Mouse (Mus musculus): Measurements from ENCODE around the gene St3gal3.

Gene St3gal3

GRCm38 (mm10) chr4:117984993-117985587 lies 149.6 kb downstream of the St3gal3 start:
- no peak for DNase-seq (ENCODE audit: low spot score)

DNA sequence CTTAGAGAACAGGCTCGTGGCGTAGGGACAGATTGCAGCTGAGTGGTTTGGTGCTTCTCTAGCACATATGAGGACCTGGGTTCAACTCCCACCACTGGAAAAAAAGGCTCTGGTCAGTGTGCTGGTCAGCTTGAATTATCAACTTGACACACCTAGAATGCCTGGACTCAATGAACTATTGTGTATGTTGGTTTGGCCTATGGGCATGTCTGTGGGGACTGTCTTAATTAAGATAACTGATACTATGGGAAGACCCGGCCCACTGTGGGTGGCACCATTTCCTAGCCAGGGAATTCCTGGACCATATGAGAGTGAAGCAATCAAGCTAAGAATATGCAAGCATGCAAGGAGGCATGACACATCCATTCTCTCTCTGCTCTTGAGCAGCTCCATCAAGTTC lies 150.5 kb downstream of the St3gal3 start:
- DNase-seq (ENCODE audit: low spot score) = no peak

GRCm38 (mm10) chr4:117982706-117983105 lies 152.0 kb downstream of the St3gal3 start:
- peak; percentile 15 for DNase-seq (ENCODE audit: low spot score)

DNA sequence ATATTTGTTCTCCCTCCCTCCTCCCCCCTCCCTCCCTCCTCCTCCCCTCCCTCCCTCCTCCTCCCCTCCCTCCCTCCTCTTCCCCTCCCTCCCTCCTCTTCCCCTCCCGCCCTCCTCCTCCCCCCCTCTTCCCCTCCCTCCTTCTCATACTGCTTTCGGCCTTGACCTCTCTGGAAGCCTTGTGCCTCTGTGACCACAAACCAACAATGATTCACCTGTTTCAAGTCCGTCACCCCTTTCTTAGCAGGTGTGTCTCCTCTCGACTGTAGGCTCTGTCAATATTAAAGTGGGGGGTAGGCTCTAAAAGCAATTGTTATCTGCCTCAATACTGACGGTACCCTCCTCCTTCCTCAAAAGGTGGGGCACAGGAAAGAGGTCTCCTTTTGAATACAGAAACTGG lies 153.2 kb downstream of the St3gal3 start:
- no peak for DNase-seq (ENCODE audit: low spot score)

DNA sequence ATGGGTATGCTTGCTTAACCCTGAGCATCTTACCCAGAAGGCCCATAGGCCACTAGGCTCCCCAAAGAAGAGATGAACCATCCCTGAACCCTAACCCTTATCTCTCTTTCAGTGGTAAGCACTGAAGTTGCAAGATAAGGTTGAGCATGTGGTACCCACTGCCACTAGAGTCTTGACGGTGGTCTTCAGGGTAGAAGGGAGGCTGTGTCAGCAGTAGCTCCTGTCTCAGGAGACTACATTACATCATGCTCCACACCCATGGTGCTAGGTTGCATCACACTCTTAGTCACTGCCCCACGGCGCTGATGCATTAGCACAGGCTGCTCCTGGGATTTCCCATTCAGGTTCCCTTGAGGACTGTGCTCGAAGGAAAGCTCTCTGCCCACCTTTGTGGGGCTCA lies 154.6 kb downstream of the St3gal3 start:
- no peak for DNase-seq (ENCODE audit: low spot score)

DNA sequence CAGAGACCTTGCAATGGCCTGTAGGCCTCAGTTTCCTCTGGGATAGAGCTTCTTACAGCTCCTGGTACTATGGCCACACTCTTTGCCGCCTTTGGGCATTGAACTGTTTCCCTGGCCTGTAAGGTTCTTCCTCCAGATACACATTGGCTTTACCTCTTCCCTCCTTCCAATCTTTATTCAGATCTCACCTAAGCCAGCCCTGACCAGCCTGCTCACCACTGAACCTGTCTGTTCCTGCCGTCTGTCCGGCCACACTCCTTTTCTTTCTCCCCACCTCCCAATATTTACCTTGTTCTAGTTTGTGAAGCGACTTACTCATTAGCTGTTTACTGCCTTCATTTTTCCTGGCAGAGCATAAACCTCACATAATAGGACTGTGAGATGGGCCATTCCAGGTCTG lies 155.5 kb downstream of the St3gal3 start:
- no peak for DNase-seq (ENCODE audit: low spot score)

DNA sequence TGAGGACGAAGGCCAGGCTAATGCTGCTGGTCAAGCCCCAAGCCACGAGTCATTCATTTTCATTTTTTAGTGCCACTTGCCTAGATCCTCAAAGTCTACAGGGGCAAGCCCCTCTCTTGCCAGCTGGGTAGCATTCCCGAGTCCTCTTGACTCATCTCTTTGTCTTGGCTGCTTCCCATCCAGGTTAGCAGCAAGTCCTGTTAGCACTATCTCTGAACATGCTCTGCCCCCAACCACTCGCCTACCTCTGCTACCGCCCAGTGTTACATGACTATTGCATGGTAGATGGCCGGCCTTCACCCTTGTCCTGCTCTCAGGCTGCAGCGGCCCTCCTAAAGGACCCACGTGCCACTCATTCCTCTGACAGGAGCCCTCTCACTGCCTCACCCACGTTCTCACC lies 156.4 kb downstream of the St3gal3 start:
- DNase-seq (ENCODE audit: low spot score) = no peak

DNA sequence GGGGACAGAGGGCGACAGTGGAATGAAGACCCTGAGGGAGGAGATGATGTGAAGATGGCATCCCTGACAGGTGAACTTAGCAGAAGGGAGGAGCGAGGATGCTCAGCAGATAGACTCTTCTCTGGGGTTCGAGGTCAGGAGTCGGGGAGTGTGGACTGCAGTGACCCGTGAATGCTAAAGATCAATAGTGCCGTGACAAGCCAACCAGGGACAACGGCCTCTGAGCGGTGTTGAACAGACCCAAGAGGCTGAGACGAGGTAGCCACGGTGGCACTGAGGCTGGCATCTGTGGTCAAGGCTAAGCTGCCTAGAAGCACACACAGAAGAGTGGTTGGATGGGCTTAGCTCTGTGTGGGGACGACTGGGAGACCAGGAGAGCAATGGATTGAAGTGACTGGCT lies 156.9 kb downstream of the St3gal3 start:
- DNase-seq (ENCODE audit: low spot score) = no peak

- no peak for DNase-seq (ENCODE audit: low spot score)
Measured at GRCm38 (mm10) chr4:117977371-117977770, 157.3 kb downstream of the St3gal3 start.

- peak; percentile 42 for DNase-seq (ENCODE audit: low spot score)
Measured at GRCm38 (mm10) chr4:117975820-117976219, 158.9 kb downstream of the St3gal3 start.

- no peak for DNase-seq (ENCODE audit: low spot score)
Measured at GRCm38 (mm10) chr4:117974719-117975118, 160.0 kb downstream of the St3gal3 start.

GRCm38 (mm10) chr4:117972999-117973398 lies 161.7 kb downstream of the St3gal3 start:
- DNase-seq (ENCODE audit: low spot score) = no peak

DNA sequence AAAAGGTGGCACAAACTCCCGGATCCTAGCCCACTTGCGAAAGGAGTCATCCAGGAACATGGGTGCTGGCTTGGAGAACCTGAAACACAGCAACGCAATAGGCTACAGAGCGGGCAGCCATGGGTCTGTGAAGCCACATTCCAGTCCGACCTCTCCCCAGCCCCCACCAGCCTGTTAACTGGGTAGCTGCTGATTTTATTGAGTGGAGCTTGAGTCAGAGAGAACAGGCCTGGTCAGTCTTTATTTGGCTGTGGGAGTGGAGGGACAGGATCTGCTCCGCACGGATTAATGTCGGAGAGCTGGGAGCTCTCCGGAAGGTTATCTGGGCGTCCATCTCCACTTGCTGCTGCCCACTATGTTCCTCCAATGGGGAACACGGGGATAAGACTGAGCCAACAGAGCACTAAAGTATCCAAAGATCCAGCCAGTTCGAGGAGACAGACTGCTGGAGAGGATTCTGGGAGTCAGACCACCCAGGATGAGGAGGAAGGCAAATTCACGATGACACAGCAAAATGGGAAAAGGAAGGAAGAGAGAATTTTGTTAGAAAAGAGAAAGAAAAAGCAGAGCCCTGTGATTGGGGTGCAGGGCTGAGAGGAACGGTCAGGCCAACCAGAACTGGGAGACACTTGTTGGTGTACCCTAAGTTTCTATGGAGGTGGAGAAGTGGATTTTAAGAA lies 170.2 kb downstream of the St3gal3 start:
- no peak for DNase-seq (ENCODE audit: low spot score)

DNA sequence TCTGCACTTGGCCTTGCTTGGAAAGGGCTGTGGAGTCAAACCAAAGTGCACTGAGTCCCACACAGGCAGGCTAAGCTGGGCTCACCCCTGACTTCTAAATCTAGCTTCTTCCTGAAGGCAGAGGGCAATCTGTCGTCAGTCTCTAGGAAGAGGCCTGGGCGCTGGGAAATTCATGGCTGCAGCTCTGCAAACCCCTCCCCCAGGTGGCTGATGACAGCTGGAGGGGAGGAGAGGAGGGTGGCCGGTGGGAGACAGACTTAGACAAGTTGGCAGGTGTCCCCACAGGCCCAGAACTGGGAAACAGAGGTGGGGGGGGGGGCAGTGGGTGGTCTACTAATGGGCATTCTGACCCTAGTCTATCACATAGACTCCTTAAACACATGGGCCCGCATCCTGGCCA lies 177.2 kb downstream of the St3gal3 start:
- DNase-seq (ENCODE audit: low spot score) = no peak

- DNase-seq (ENCODE audit: low spot score) = no peak
Measured at GRCm38 (mm10) chr4:117947493-117947892, 187.2 kb downstream of the St3gal3 start.

DNA sequence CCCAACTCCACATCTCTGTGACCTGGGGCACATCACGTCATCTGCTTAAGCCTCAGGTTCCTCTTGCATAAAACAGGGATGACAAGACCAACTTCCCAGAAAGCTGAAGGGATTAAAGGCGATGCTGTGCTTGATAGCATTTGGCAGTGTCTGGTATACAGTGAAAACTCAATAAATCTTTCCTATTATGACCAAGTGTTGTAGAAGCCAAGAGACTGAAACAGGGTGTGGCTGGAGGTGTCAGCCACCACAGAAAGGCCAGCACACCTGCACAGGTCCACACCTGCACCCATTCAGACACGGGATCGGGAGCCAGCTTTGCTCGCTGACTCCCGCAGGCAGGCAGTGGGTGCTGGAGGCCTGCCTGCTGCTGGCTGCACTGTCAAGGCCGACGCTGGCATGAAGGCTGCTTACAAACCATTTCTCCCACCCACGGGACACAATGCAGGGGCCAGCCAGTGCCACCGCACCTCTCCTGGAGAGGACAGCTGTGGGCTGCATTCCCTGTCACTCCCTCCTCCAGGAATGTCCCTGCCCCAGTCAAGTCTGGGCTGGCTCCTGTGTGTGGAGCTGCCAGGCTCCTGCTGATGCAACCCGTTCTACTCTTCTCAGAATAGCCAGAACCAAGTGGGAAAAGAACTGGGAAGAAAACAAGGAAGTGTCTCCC lies 187.9 kb downstream of the St3gal3 start:
- no peak for DNase-seq (ENCODE audit: low spot score)

- no peak for DNase-seq (ENCODE audit: low spot score)
Measured at GRCm38 (mm10) chr4:117943317-117943716, 191.4 kb downstream of the St3gal3 start.

DNA sequence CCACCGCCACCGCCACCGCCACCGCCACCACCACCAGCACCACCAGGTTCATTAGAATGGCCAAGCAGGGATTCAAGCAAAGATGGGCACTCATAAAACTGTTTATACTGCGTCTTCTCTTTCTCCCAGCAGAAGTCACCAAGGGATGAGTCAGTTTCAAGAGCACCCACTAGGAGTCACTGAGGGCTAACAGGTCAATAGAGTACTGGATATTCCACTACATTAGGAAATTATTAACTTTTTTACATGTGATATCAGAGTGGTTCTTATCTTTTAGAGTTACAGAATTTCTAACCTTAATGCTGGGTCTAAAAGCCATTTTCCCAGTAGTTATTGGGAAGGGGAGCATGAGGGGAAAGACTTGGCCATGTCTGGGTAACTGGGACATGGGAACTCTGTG lies 197.8 kb downstream of the St3gal3 start:
- DNase-seq (ENCODE audit: low spot score) = no peak

DNA sequence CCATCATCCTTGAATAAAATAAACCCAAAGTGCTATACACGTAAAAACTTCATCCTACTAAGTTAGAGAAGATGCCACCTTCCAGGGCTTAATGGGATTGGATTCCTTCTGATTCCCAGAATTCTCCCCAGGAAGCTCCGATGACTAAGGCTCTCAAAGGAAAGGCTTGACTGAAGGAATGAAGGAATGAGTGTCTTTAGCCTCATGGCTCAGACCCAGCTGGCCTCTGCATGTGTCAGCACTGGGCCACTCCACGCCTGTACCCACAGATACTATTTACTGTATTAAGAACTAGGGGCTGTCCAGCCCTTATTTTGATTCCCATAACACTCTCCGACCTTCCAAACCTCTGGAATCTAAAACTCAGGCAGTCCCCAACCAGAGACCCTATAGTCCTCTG lies 200.6 kb downstream of the St3gal3 start:
- no peak for DNase-seq (ENCODE audit: low spot score)

DNA sequence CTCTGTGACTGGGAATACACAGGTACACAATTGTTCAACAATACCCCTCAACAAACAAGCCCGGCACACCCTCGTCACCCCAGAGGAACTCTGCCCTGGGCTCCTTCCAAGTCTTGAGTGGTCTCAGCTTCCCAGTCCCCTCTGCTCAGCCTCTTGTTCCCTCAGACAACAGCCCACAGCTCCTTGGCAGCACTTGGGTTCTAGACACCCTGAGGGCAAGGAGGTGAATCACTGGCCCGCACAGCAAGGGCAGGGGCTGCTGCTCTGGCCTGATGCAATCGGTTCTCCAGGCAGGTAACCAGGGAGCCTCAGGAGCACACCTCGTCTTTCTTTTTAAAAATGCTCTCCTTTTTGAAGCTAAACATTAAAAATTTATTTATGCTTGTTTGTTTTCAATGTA lies 201.5 kb downstream of the St3gal3 start:
- DNase-seq (ENCODE audit: low spot score) = no peak

- no peak for DNase-seq (ENCODE audit: low spot score)
Measured at GRCm38 (mm10) chr4:117929391-117929881, 205.3 kb downstream of the St3gal3 start, which contains the start of gene Artn. Gene Artn, minus strand, starts transcription at chr4:117929763.

- peak; percentile 42 for DNase-seq (ENCODE audit: low spot score)
Measured at GRCm38 (mm10) chr4:117928699-117929241, 205.9 kb downstream of the St3gal3 start.

GRCm38 (mm10) chr4:117928234-117928633 lies 206.5 kb downstream of the St3gal3 start:
- peak; percentile 22 for DNase-seq (ENCODE audit: low spot score)
